Mouse (Mus musculus): ENCODE measurements around the gene Gm8050. TPM values are rescaled to one million over a fixed set of nuclear protein-coding genes. Genes with fewer than 3 reads are reported as not detected.
"Not testable (repeated sequence)": the region's sequence is repeated elsewhere in the genome, so short reads cannot be mapped to it uniquely, and the experiment has no call there.

Gene Gm8050
- polyA plus RNA-seq (2015; fragmentation: Nextera tagmentation; extraction: Ambion mirVana) = 0.13 TPM in 1 of 2 replicates, not detected in the other

DNA sequence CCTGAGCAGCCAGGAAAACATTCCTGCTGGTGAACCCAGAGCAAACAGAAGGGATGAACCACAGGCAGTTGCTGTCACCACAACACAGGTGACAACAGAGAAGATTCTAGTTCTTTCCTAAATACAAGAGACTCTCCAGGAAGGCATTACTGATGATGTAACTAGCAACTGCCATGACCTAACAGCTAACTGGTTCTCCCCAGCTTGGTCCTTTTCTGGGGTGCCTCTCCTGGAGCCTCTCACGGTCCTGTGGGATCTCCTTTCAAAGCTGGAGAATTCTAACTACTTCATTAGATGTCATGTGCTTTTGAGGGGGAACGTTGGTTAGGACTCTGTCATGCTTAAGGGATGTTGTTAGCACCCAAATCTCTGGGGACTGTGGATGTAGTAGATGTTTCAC is at the start of gene Gm8050:
Gm8050 (minus strand) TSS at position 101 of the 400 bp plus-strand sequence.
- H3K9me3 ChIP-seq (replicated peaks); H3K27ac ChIP-seq; H3K4me3 ChIP-seq (replicated peaks); H3K4me1 ChIP-seq; H3K9ac ChIP-seq; H3K27me3 ChIP-seq; H3K4me2 ChIP-seq; H3K36me3 ChIP-seq; ATAC-seq (replicated peaks; ENCODE audit: low FRiP score): not testable (repeated sequence)
- WGBS = 90% methylated on average over 1 of the region's 2 CpGs

DNA sequence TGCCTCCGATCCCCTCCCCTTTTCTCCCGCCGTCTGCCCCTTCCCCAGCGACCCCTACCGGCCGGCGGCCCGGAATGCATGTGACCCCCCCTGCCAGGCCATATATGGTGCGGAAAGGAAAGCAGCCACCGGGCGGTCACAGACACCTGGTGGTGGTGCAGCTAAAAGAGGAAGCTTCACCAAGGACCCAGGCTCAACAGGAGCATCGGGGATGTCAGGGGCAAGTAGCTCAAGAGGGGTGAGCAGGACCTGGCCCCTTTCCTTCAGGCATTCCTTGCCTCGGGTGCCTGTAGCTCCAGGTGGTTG is 37.1 kb upstream of the Gm8050 start:
- H3K27me3 ChIP-seq; H3K36me3 ChIP-seq; H3K9ac ChIP-seq; ATAC-seq (replicated peaks; ENCODE audit: low FRiP score); H3K4me1 ChIP-seq; H3K27ac ChIP-seq; H3K9me3 ChIP-seq (replicated peaks): not testable (repeated sequence)
- 3% methylated on average over 5 of the region's 13 CpGs for WGBS
- H3K4me3 ChIP-seq (replicated peaks) = peak overlapping the region; percentile 48
- H3K4me2 ChIP-seq = peak overlapping the region; percentile 58

DNA sequence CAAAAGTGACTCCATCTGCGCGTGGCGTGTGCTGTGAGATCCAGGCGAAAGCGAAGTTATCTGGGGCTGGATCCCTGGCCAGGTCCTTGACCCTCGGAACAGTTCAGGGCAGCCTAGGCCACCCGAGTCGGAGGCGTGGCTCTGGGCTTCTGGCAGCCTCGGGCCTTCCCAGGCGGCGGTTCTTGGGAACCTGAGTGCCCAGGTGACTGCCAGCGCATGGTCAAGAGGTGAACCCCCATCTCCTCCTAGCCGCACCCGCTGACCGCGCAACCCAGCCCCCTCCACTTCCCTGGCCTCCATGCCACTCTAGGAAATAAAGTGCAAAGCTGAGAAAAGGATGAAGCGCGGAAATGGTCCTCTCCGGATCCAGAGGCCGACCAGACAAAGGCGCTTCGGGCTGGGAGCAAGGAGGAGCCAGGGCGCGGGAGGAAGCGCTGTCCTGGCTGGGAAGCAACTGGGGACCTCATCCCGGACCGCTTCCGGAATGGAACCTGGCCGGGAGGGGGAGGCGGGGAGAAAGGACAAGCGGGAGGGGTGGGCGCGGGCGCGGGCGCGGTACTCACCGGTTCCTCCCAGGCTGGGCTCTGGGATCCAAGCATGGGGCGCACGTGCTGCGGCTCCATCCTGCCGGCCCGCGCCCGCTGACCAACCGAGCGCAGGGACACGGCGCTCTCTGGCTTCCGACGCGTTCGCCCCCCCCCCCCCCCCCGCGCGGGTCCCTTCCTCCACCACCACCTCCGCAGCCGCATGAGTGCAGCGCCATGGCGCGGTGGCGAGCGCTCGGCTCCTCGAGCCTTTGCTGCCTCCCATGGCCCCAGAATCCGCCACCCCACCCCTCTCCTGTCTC is 36.6 kb upstream of the Gm8050 start:
- ATAC-seq (replicated peaks; ENCODE audit: low FRiP score); H3K9me3 ChIP-seq (replicated peaks): not testable (repeated sequence)

DNA sequence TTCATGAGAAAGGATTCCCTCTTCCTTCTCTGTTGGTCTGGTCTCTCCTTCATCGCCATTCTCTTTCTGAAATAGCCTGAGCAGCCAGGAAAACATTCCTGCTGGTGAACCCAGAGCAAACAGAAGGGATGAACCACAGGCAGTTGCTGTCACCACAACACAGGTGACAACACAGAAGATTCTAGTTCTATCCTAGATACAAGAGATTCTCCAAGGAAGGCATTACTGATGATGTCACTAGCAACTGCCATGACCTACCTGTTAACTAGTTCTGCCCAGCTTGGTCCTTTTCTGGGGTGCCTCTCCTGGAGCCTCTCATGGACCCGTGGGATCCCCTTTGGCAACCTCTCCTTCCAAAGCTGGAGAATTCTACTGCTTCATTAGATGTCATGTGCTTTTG is 22.2 kb upstream of the Gm8050 start, which contains the start of gene Gm3636:
Gm3636 (minus strand) TSS at position 101 of the 400 bp plus-strand sequence.
- not testable (repeated sequence) for H3K27me3 ChIP-seq; H3K27ac ChIP-seq; H3K36me3 ChIP-seq; ATAC-seq (replicated peaks; ENCODE audit: low FRiP score); H3K4me3 ChIP-seq (replicated peaks); H3K9ac ChIP-seq; H3K4me2 ChIP-seq; H3K9me3 ChIP-seq (replicated peaks); H3K4me1 ChIP-seq
- no CpG with 5 or more reads among the region's 2 CpGs for WGBS

More for the DNA sequence above, 36.6 kb upstream of the Gm8050 start:
- H3K36me3 ChIP-seq, H3K4me1 ChIP-seq, H3K27ac ChIP-seq, H3K27me3 ChIP-seq: not testable (repeated sequence)
- Histone ChIP-seq H3K9ac (peak overlapping the region; percentile 47; the same call in 1 of the 2 replicates), H3K4me3 (replicated peaks) (peak overlapping the region; percentile 48), H3K4me2 (peak overlapping the region; percentile 58)
- under 1% methylated on average over 45 of the region's 67 CpGs for WGBS

DNA sequence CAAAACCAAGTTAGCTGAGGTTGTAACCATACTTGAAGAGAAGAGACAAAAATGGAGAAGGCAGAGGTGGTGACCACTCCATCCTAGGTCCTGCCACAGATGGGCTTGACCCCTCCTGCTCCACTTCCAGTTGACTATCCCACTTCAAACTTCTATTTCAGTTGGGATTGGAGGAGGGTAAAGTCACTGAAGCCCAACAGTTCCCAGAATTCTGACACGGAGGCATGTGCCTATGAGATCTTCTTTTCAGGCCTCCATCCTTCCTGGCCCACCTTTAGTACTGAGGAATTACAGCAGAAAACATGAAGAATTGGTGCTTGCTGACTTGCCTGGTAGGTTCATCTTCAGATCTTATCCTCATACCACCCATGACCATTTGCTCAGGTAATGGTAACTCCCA is 36.0 kb downstream of the Gm8050 start, which contains the start of gene Gm10251:
Gm10251 (minus strand) TSS at position 101 of the 400 bp plus-strand sequence.
- not testable (repeated sequence) for H3K4me3 ChIP-seq (replicated peaks); H3K27me3 ChIP-seq; H3K27ac ChIP-seq; H3K9me3 ChIP-seq (replicated peaks); H3K4me2 ChIP-seq; H3K9ac ChIP-seq; H3K36me3 ChIP-seq; H3K4me1 ChIP-seq; ATAC-seq (replicated peaks; ENCODE audit: low FRiP score)
- no CpG with 5 or more reads among the region's 1 CpGs for WGBS

Other genes starting within 250 kb of the Gm8050 start
- gene Gm8356, start 183.0 kb downstream of the Gm8050 start, polyA plus RNA-seq (2015; fragmentation: Nextera tagmentation; extraction: Ambion mirVana) = not detected in 2 replicates
- not detected in 2 replicates for gene Gm3629, start 129.6 kb downstream of the Gm8050 start, polyA plus RNA-seq (2015; fragmentation: Nextera tagmentation; extraction: Ambion mirVana)
- not detected in 2 replicates for gene Gm3460, start 97.8 kb downstream of the Gm8050 start, polyA plus RNA-seq (2015; fragmentation: Nextera tagmentation; extraction: Ambion mirVana)
- gene Gm10251, start 36.1 kb downstream of the Gm8050 start, polyA plus RNA-seq (2015; fragmentation: Nextera tagmentation; extraction: Ambion mirVana) = not detected in 2 replicates
- gene Gm3636, start 22.1 kb upstream of the Gm8050 start, polyA plus RNA-seq (2015; fragmentation: Nextera tagmentation; extraction: Ambion mirVana) = 2.9 and 3.2 TPM in 2 replicates
- not detected in 2 replicates for gene Gm8362, start 54.2 kb upstream of the Gm8050 start, polyA plus RNA-seq (2015; fragmentation: Nextera tagmentation; extraction: Ambion mirVana)
- gene Gm3642, start 120.1 kb upstream of the Gm8050 start, polyA plus RNA-seq (2015; fragmentation: Nextera tagmentation; extraction: Ambion mirVana) = not detected in 2 replicates
- gene Gm3667, start 169.7 kb upstream of the Gm8050 start, polyA plus RNA-seq (2015; fragmentation: Nextera tagmentation; extraction: Ambion mirVana) = 0.36 and 0.37 TPM in 2 replicates